Mouse (Mus musculus): ENCODE data around the gene Morn1. TPM values are rescaled to one million over a fixed set of nuclear protein-coding genes. Genes with fewer than 3 reads are reported as not detected.
A peak's percentile ranks its signal among the peaks of the same experiment; 100 is the strongest.
"Not testable (repeated sequence)": the region's sequence is repeated elsewhere in the genome, so short reads cannot be mapped to it uniquely, and the experiment has no call there.

Gene Morn1
- polyA plus RNA-seq, 1 experiment from 2014 or later: 1.1 TPM

GRCm38 (mm10) chr4:155074418-155074817 lies 12.0 kb upstream of the Morn1 start:
- WGBS (ENCODE audit: insufficient replicate concordance): 79% methylated on average over 9 of the region's 9 CpGs
- Histone ChIP-seq H3K27me3 (ENCODE audit: control insufficient read depth, insufficient read depth, low read depth, low read length) (no peaks in the 10 kb centered on the region), H3K4me3 (ENCODE audit: low read depth, low read length) (no peak overlapping the region), H3K4me2 (ENCODE audit: low read depth, low read length) (no peak overlapping the region), H3K27ac (ENCODE audit: low read length) (no peak overlapping the region), H3K4me1 (ENCODE audit: control insufficient read depth, low read depth, low read length) (no peaks in the 10 kb centered on the region; the same call in 1 of the 2 replicates), H3K9ac (ENCODE audit: low read depth, low read length) (no peak overlapping the region), H3K36me3 (ENCODE audit: control insufficient read depth, insufficient read depth) (peaks cover 71% of the 10 kb centered on the region), H3K9me3 (replicated peaks; ENCODE audit: control insufficient read depth, low read length) (no peaks in the 10 kb centered on the region)
- ATAC-seq (ENCODE audit: low read depth): no peak

- Histone ChIP-seq H3K27me3 (ENCODE audit: control insufficient read depth, insufficient read depth, low read depth, low read length) (no peaks in the 10 kb centered on the region), H3K27ac (ENCODE audit: low read length) (no peak overlapping the region), H3K4me2 (ENCODE audit: low read depth, low read length) (no peak overlapping the region), H3K36me3 (ENCODE audit: control insufficient read depth, insufficient read depth) (peaks cover 69% of the 10 kb centered on the region), H3K4me3 (ENCODE audit: low read depth, low read length) (no peak overlapping the region), H3K4me1 (ENCODE audit: control insufficient read depth, low read depth, low read length) (no peaks in the 10 kb centered on the region; the same call in 1 of the 2 replicates), H3K9me3 (replicated peaks; ENCODE audit: control insufficient read depth, low read length) (no peaks in the 10 kb centered on the region), H3K9ac (ENCODE audit: low read depth, low read length) (no peak overlapping the region)
- WGBS (ENCODE audit: insufficient replicate concordance): 90% methylated on average over 9 of the region's 9 CpGs
- no peak for ATAC-seq (ENCODE audit: low read depth)
Observed at GRCm38 (mm10) chr4:155075137-155075536, 11.2 kb upstream of the Morn1 start.

- Histone ChIP-seq H3K27ac (ENCODE audit: low read length) (no peak overlapping the region), H3K4me1 (ENCODE audit: control insufficient read depth, low read depth, low read length) (no peaks in the 10 kb centered on the region; the same call in 1 of the 2 replicates), H3K4me3 (ENCODE audit: low read depth, low read length) (no peak overlapping the region), H3K4me2 (ENCODE audit: low read depth, low read length) (no peak overlapping the region), H3K36me3 (ENCODE audit: control insufficient read depth, insufficient read depth) (peaks cover 68% of the 10 kb centered on the region), H3K9ac (ENCODE audit: low read depth, low read length) (no peak overlapping the region), H3K9me3 (replicated peaks; ENCODE audit: control insufficient read depth, low read length) (no peaks in the 10 kb centered on the region), H3K27me3 (ENCODE audit: control insufficient read depth, insufficient read depth, low read depth, low read length) (no peaks in the 10 kb centered on the region)
- 74% methylated on average over 2 of the region's 2 CpGs for WGBS (ENCODE audit: insufficient replicate concordance)
- peak; percentile 69 for ATAC-seq (ENCODE audit: low read depth)
Observed at GRCm38 (mm10) chr4:155075813-155076212, 10.6 kb upstream of the Morn1 start.

- Histone ChIP-seq H3K9ac (ENCODE audit: low read depth, low read length) (no peak overlapping the region), H3K9me3 (replicated peaks; ENCODE audit: control insufficient read depth, low read length) (no peaks in the 10 kb centered on the region), H3K4me3 (ENCODE audit: low read depth, low read length) (no peak overlapping the region), H3K4me2 (ENCODE audit: low read depth, low read length) (no peak overlapping the region), H3K27ac (ENCODE audit: low read length) (no peak overlapping the region), H3K4me1 (ENCODE audit: control insufficient read depth, low read depth, low read length) (no peaks in the 10 kb centered on the region; the same call in 1 of the 2 replicates), H3K36me3 (ENCODE audit: control insufficient read depth, insufficient read depth) (peaks cover 66% of the 10 kb centered on the region), H3K27me3 (ENCODE audit: control insufficient read depth, insufficient read depth, low read depth, low read length) (no peaks in the 10 kb centered on the region)
- no peak for ATAC-seq (ENCODE audit: low read depth)
- WGBS (ENCODE audit: insufficient replicate concordance): 80% methylated on average over 9 of the region's 9 CpGs
Observed at GRCm38 (mm10) chr4:155076677-155077076, 9.7 kb upstream of the Morn1 start.

GRCm38 (mm10) chr4:155078808-155079207 lies 7.6 kb upstream of the Morn1 start:
- H3K9me3 ChIP-seq (replicated peaks; ENCODE audit: control insufficient read depth, low read length); H3K9ac ChIP-seq (ENCODE audit: low read depth, low read length); H3K4me2 ChIP-seq (ENCODE audit: low read depth, low read length); H3K4me1 ChIP-seq (ENCODE audit: control insufficient read depth, low read depth, low read length); ATAC-seq (ENCODE audit: low read depth); H3K27ac ChIP-seq (ENCODE audit: low read length); H3K4me3 ChIP-seq (ENCODE audit: low read depth, low read length); H3K27me3 ChIP-seq (ENCODE audit: control insufficient read depth, insufficient read depth, low read depth, low read length): not testable (repeated sequence)
- H3K36me3 ChIP-seq (ENCODE audit: control insufficient read depth, insufficient read depth): peaks cover 50% of the 10 kb centered on the region
- 84% methylated on average over 10 of the region's 10 CpGs for WGBS (ENCODE audit: insufficient replicate concordance)

- H3K4me1 ChIP-seq (ENCODE audit: control insufficient read depth, low read depth, low read length): peaks cover 16% of the 10 kb centered on the region
- H3K9ac ChIP-seq (ENCODE audit: low read depth, low read length): no peak overlapping the region
- H3K4me2 ChIP-seq (ENCODE audit: low read depth, low read length): no peak overlapping the region
- H3K27ac ChIP-seq (ENCODE audit: low read length): no peak overlapping the region
- 83% methylated on average over 6 of the region's 6 CpGs for WGBS (ENCODE audit: insufficient replicate concordance)
- no peak for ATAC-seq (ENCODE audit: low read depth)
- peaks cover 47% of the 10 kb centered on the region for H3K36me3 ChIP-seq (ENCODE audit: control insufficient read depth, insufficient read depth)
- no peaks in the 10 kb centered on the region for H3K9me3 ChIP-seq (replicated peaks; ENCODE audit: control insufficient read depth, low read length)
- no peak overlapping the region for H3K4me3 ChIP-seq (ENCODE audit: low read depth, low read length)
- H3K27me3 ChIP-seq (ENCODE audit: control insufficient read depth, insufficient read depth, low read depth, low read length): no peaks in the 10 kb centered on the region
Observed at GRCm38 (mm10) chr4:155079666-155080065, 6.7 kb upstream of the Morn1 start.

- 79% methylated on average over 4 of the region's 4 CpGs for WGBS (ENCODE audit: insufficient replicate concordance)
- H3K36me3 ChIP-seq (ENCODE audit: control insufficient read depth, insufficient read depth): peaks cover 21% of the 10 kb centered on the region
- no peak for ATAC-seq (ENCODE audit: low read depth)
- H3K4me2 ChIP-seq (ENCODE audit: low read depth, low read length): peak overlapping the region; percentile 18; the same call in 1 of the 2 replicates
- no peaks in the 10 kb centered on the region for H3K9me3 ChIP-seq (replicated peaks; ENCODE audit: control insufficient read depth, low read length)
- no peak overlapping the region for H3K4me3 ChIP-seq (ENCODE audit: low read depth, low read length)
- H3K27ac ChIP-seq (ENCODE audit: low read length): no peak overlapping the region
- H3K27me3 ChIP-seq (ENCODE audit: control insufficient read depth, insufficient read depth, low read depth, low read length): no peaks in the 10 kb centered on the region
- H3K9ac ChIP-seq (ENCODE audit: low read depth, low read length): no peak overlapping the region
- H3K4me1 ChIP-seq (ENCODE audit: control insufficient read depth, low read depth, low read length): peaks cover 33% of the 10 kb centered on the region
Observed at GRCm38 (mm10) chr4:155083553-155083952, 2.8 kb upstream of the Morn1 start.

- H3K9ac ChIP-seq (ENCODE audit: low read depth, low read length): no peak overlapping the region; the same call in 1 of the 2 replicates
- peaks cover 17% of the 10 kb centered on the region for H3K36me3 ChIP-seq (ENCODE audit: control insufficient read depth, insufficient read depth)
- no peaks in the 10 kb centered on the region for H3K9me3 ChIP-seq (replicated peaks; ENCODE audit: control insufficient read depth, low read length)
- no peak for ATAC-seq (ENCODE audit: low read depth)
- H3K4me3 ChIP-seq (ENCODE audit: low read depth, low read length): peak overlapping the region; percentile 95
- peak overlapping the region; percentile 37 for H3K27ac ChIP-seq (ENCODE audit: low read length)
- 60% methylated on average over 7 of the region's 7 CpGs for WGBS (ENCODE audit: insufficient replicate concordance)
- H3K27me3 ChIP-seq (ENCODE audit: control insufficient read depth, insufficient read depth, low read depth, low read length): no peaks in the 10 kb centered on the region
- peak overlapping the region; percentile 95 for H3K4me2 ChIP-seq (ENCODE audit: low read depth, low read length)
- peaks cover 33% of the 10 kb centered on the region for H3K4me1 ChIP-seq (ENCODE audit: control insufficient read depth, low read depth, low read length)
Observed at GRCm38 (mm10) chr4:155084351-155084750, 2.0 kb upstream of the Morn1 start.

- H3K36me3 ChIP-seq (ENCODE audit: control insufficient read depth, insufficient read depth): peaks cover 9% of the 10 kb centered on the region
- no peaks in the 10 kb centered on the region for H3K27me3 ChIP-seq (ENCODE audit: control insufficient read depth, insufficient read depth, low read depth, low read length)
- H3K4me1 ChIP-seq (ENCODE audit: control insufficient read depth, low read depth, low read length): peaks cover 33% of the 10 kb centered on the region
- H3K4me3 ChIP-seq (ENCODE audit: low read depth, low read length): peak overlapping the region; percentile 95
- 5% methylated on average over 31 of the region's 35 CpGs for WGBS (ENCODE audit: insufficient replicate concordance)
- H3K9ac ChIP-seq (ENCODE audit: low read depth, low read length): peak overlapping the region; percentile 94
- peak overlapping the region; percentile 88 for H3K27ac ChIP-seq (ENCODE audit: low read length)
- H3K9me3 ChIP-seq (replicated peaks; ENCODE audit: control insufficient read depth, low read length): no peaks in the 10 kb centered on the region
- H3K4me2 ChIP-seq (ENCODE audit: low read depth, low read length): peak overlapping the region; percentile 95
- no peak; the same call in 1 of the 2 replicates for ATAC-seq (ENCODE audit: low read depth)
Observed at GRCm38 (mm10) chr4:155085206-155086107, 920 bp upstream of the Morn1 start.

Data from liver, embryonic 16.5 days (tissue).